Mouse (Mus musculus) urinary bladder, postnatal 0 days (tissue): Measurements from ENCODE around the gene Nphs2. TPM values are rescaled to one million over a fixed set of nuclear protein-coding genes. Genes with fewer than 3 reads are reported as not detected.

Experiments used
- polyA plus RNA-seq: library from polyadenylated mRNA; unstranded; fragments of >200 nt; fragmentation: Nextera tagmentation; extraction: Ambion mirVana; gene quantifications from 2 replicates; pipeline ENCODE4 v1.2.1, GENCODE M21; 2015

Nphs2 gene
- 0.71 TPM in 1 of 2 replicates, not detected in the other for polyA plus RNA-seq

GRCm38 (mm10) chr1:156310630-156311029, at the start of gene Nphs2:
Gene Nphs2, plus strand, starts transcription at chr1:156310727.

GRCm38 (mm10) chr1:156302911-156303749, 7.4 kb upstream of the Nphs2 start, which contains the start of gene Tdrd5:
Gene Tdrd5, minus strand, starts transcription at chr1:156303664.

DNA sequence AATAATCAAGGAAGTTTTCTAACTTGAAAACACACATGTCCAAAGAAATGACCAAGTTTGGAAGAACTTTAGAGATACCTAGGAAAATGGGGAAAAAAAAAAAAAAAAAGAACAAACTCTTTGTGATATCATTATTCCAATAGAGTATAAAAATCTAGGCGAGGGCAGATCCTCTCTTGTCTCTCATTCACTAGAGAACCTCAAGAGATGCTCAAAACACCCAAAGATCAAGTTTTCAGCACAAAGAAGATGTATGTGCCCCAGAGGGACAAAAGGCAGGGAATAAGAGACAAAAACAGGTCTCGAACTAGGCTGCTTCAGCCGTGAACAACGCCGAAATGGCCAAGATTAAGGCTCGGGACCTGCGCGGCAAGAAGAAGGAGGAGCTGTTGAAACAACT, 55.2 kb downstream of the Nphs2 start, which contains the start of gene Gm2000:
Gene Gm2000 (plus strand): TSS at position 301 of the 400 bp plus-strand sequence.

Other genes starting within 250 kb of the Nphs2 start
- gene Fam163a, start 105.7 kb upstream of the Nphs2 start, polyA plus RNA-seq, result 0.11 and 0.21 TPM in 2 replicates
- gene Tdrd5, start 7.1 kb upstream of the Nphs2 start, polyA plus RNA-seq, result 0.11 TPM in 1 of 2 replicates, not detected in the other
- 587 and 655 TPM in 2 replicates for gene Gm2000, start 55.3 kb downstream of the Nphs2 start, polyA plus RNA-seq
- gene Axdnd1, start 110.4 kb downstream of the Nphs2 start, polyA plus RNA-seq, result 0.08 and 0.24 TPM in 2 replicates
- gene Soat1, start 163.6 kb downstream of the Nphs2 start, polyA plus RNA-seq, result 14.6 and 17.7 TPM in 2 replicates
- 0.19 and 0.26 TPM in 2 replicates for gene Gm10031, start 213.3 kb downstream of the Nphs2 start, polyA plus RNA-seq
- 2.1 and 2.2 TPM in 2 replicates for gene Abl2, start 248.1 kb downstream of the Nphs2 start, polyA plus RNA-seq